Mouse (Mus musculus): ENCODE data around the gene Ces5a.
"Not testable (repeated sequence)": the region's sequence is repeated elsewhere in the genome, so short reads cannot be mapped to it uniquely, and the experiment has no call there.

Gene Ces5a

DNA sequence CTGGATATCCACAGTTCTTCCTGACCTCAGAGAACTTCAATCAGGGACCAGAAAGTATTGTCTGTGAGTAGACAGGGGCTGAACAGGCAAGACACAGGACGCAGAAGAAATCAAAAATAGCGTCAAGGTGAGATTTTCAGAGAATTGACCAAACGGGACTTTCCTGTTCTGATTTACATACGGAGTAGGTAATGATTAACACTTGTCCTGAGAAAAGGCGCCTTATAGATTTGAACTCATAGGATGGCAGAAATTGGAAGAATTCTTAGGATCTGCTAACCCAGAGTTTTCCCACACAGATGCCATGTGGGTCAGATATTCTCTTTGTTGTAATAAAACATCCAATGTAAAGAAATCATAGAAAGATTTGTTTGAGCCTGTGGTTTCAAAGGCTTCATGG is at the start of gene Ces5a:
Gene Ces5a (minus strand): TSS at position 101 of the 400 bp plus-strand sequence.
- no peak for DNase-seq (ENCODE audit: low read depth, low spot score)

- no peak for DNase-seq (ENCODE audit: low read depth, low spot score)
Measured at GRCm38 (mm10) chr8:93572841-93573240, 37.2 kb upstream of the Ces5a start.

DNA sequence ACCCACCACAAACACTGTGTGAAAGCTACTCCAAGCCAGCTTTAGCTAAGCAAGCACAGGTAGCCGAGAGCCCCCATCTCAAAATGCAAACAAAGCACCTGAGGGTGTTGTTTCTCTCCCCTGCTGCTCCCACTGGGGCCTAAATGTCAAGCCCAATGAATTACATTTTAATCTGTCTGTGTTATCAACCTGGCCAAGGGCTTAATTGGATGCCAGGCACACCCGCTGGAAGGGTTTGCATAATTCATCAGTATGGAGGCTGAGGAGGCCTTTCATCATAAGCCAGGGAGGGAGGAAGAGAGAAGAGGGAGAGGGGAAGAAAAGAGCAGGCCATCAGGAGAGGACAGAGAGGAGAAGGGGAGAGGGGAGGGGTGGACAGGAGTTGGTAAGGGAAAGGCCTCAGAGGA is 36.5 kb upstream of the Ces5a start:
- DNase-seq (ENCODE audit: low read depth, low spot score) = peak; percentile 35

- DNase-seq (ENCODE audit: low read depth, low spot score) = peak; percentile 61
Measured at GRCm38 (mm10) chr8:93571369-93571985, 35.8 kb upstream of the Ces5a start.

DNA sequence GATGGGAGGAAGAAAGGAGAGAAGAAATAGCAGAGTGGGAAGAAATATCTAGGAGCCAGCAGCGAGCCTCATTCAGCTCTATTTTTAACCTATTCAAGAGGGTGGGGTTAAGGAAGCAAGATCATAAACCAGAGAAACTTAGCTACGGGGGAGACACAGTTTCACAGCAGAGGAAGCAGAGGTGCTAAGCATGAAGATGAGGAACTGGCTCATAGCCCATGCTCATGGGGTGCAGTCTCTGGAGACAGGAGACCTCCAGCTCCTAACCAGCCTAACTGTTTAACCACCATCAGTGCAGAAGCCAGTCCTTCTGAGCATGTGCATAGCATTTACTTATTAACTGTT is 34.5 kb upstream of the Ces5a start:
- peak; percentile 79 for DNase-seq (ENCODE audit: low read depth, low spot score)

- DNase-seq (ENCODE audit: low read depth, low spot score) = peak; percentile 97
Measured at GRCm38 (mm10) chr8:93569311-93570185, 33.9 kb upstream of the Ces5a start.

- no peak for DNase-seq (ENCODE audit: low read depth, low spot score)
Measured at GRCm38 (mm10) chr8:93568666-93569065, 33.0 kb upstream of the Ces5a start.

- peak; percentile 49 for DNase-seq (ENCODE audit: low read depth, low spot score)
Measured at GRCm38 (mm10) chr8:93567086-93567485, 31.5 kb upstream of the Ces5a start.

GRCm38 (mm10) chr8:93564634-93565033 is 29.0 kb upstream of the Ces5a start:
- DNase-seq (ENCODE audit: low read depth, low spot score) = no peak

DNA sequence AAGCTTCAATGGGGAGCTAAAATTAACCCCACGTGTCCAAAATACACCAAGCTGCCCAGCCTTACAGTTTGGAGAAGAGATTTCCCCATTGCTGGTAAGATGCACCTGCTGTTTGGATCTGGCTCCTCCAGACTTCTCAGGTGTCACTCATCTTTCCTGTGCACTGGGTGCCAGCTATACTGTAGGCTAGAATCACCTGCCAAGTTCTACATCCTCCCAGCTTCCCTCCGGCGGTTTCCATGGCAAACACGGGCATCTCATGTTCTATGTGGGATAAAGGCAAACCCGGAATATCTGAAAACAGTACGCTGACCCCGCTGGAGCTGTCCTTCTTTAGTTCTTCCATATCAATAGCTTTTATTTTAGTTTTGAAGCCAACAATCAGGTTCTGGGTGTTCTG is 27.9 kb upstream of the Ces5a start:
- DNase-seq (ENCODE audit: low read depth, low spot score) = no peak

DNA sequence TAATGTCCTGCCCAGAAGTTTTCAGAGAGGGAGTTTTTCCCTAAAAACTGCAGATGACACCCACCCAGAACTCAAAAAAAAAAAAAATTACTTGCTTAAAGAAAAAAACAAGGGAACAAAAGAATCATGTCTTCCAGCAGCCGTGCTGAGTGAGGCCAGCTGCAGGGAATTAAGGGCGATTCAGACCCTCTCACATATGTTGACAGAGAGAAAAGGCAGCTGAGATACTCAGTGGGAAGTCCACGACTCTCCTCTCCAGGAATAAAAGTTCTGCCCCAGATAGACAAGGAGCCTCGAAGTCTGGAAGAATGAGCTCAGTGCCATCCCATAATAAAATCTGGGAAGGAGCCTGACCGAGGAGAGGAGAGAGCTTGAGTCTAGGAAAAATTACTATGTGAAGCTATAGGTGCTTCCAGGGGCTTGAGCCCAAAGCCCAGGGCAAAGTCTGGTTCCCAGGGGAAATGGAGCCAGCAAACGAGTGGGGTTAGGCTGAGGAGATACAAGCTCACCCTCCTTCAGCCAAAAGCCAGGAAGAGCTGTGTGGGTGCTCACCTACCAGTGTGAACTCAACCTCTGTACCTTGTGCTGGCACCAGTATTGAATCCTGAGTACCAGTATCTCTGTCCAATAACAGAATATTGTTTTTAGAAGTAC is 27.1 kb upstream of the Ces5a start:
- DNase-seq (ENCODE audit: low read depth, low spot score) = no peak

DNA sequence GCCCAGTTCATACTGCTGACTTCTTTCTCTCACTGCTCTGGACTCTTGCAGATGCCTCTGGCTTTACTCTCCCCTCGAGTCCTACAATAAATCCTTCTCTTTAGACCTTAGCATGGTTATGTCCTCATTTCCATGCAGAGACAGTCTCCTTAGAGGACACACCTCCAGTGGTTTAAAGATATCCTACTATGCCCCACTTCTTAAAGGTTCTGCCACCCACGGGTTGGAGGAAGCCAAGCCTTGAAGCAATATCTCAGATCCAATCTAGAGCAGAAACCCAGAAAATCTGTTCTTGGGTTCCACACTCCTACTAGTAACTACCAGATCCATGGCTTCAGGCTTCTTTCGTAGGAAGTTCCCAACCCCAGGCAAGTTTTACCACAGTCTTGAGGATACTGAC is 25.6 kb upstream of the Ces5a start:
- DNase-seq (ENCODE audit: low read depth, low spot score) = peak; percentile 66

DNA sequence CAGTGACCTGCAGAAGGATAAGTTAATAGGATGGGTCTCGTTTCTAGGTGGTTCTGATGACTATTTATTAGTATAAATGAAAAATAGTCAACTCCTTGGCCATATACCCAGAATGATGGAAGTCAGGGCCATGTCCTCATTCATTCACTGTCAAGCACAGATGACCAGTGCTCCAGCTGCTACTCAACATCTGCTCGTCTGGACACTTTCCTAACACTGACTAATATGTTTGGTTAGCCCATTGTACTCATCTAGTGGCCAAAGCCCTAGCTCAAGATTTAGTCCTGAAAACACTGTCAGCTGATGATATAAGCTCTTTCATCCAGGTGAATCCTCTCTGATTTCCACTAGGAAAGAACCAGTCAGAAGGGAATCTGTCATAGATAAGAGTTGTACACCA is 24.1 kb upstream of the Ces5a start:
- DNase-seq (ENCODE audit: low read depth, low spot score) = no peak

DNA sequence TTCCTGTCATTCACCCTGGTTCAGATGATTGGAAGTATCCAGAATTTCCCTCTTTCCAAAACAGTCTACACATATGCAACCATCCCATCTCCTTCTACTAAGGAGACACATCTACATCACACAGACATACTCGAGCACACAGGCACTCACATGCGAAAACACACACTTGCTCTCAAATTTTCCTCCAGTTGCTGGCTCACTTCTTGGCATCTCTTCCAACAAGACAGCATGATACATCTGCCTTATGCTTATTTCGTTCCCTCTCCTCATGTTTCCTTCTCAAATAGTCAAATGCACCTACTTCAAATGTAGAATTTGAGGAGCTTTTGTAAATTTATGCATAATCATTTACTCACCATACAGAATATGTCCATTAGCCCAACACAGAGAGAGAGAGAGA is 33.0 kb downstream of the Ces5a start:
- peak; percentile 19 for DNase-seq (ENCODE audit: low read depth, low spot score)

DNA sequence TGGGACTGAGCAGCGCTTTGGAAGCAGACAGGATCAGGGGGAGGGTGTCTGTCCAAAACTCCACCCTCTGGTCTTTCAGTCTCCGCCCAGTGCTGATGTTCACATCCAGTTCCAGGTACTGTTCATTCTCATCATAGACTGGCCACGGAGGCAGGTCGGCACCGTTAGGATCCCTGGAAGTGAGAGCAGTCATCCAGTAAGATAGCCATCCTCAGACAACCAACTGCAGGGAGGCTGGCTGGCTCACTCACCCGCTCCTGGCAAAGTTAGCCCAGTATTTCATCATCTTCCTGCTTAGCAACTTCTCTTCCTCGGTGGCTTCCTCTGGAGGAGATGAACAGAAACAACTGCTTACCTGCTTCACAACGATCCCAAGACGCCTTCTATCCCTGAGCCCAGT is 36.2 kb downstream of the Ces5a start:
- no peak for DNase-seq (ENCODE audit: low read depth, low spot score)

DNA sequence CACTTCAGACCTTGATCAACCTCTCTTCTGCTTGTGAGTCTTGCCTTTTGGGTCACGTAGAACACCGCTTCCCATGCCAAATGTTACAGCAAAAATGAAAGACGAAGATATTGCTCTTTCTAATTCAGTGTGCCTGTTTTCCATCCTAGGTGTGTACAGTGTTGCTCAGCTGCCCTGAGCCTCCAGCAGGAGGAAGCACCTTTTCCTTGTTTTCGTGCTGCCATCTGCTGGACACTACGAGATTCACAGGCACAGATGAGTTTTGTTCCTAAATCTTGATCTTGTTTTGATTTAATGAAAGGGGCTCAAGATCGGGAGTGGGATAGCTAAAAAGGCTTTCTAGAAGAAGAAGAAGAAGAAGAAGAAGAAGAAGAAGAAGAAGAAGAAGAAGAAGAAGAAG is 40.3 kb downstream of the Ces5a start:
- peak; percentile 43 for DNase-seq (ENCODE audit: low read depth, low spot score)

DNA sequence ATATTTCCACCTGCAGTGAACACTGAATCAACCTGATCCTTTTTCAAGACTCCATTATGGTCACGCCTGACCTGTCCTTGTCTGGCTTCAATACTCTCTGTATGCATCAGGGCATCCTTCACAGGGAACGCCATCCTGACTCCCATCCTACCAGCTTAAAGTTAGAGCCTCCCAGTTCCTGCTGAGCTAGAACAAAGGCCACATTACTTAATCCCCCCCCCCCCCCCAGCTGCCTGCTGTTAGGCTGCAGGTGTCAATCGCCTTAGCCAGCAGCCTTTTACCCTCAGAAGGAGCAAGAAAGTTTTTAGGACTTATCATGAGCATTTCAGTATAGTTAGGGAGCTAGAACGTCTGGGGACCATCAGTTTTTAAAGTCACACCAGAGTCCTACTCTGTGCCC is 46.9 kb downstream of the Ces5a start:
- no peak for DNase-seq (ENCODE audit: low read depth, low spot score)

DNA sequence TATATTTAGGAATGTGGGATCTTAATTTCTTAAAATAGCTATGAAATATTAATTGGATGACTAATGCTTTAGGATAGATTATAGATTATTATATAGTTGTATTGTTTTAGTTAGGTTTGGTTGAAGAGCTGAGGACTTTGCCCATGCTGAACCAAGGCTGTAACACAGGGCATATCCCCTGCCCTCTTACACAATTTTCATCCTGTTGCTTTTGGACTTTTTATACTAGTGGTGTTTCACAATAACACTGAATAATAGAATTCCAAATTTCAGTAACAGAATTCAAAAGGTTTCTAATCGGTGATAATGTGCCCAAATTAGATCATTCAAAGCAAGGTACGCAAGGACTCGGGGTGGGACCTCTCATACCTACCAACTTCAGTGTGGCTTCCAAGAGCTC is 57.4 kb downstream of the Ces5a start:
- no peak for DNase-seq (ENCODE audit: low read depth, low spot score)

DNA sequence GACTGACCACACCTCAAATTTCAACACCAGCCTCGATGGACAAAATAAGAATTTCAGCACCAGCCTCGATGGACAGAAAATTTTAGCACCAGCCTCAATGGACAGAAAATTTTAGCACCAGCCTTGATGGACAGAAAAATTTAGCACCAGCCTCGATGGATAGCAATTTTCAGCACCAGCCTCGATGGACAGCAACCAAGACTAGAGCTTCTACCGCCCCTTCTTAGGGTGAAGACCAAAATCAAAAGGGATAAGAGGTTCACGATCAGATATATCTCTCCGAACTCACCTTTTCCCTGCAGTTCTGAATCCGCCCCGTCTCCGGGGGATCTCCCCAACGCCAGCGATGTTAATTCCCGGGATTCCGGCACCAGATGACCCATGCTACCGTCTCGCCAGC is 65.9 kb downstream of the Ces5a start:
- DNase-seq (ENCODE audit: low read depth, low spot score) = not testable (repeated sequence)

DNA sequence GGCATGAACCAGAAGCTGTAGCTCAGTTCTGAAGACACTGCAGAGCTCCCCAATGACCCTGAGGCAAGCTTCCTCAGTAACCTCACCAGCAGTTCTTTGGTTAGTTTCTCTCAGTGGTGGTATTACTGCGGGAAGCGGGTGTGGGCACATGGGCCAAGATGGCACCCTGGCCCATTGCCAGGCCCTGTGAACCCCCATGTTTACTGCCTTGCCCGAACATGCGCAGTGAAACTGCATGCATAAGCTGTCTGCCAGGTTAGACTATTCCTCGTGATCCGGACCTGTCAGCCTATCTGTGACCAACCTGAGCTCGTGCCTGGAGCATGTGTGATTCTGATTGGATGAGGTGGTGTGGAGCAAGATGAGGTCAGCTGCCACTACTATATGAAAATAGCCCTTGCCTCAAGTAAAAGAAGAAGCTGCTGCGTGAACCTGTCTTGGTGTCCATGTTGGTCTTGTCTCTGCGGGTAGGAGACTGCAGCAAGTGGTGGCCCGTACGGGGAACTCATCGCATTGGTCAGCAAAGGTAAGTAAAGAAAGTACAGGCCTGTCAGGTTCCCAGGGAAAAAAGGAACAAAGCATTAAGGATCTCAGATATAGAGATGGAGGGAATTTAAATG is 81.3 kb downstream of the Ces5a start:
- no peak for DNase-seq (ENCODE audit: low read depth, low spot score)

Measured in telencephalon, adult 2 months (tissue).